Mouse (Mus musculus): Measurements from ENCODE around the gene Cnst. TPM values are rescaled to one million over a fixed set of nuclear protein-coding genes. Genes with fewer than 3 reads are reported as not detected.

Cnst gene
- polyA plus RNA-seq, 2 experiments: 14.6 to 18.2 TPM

DNA sequence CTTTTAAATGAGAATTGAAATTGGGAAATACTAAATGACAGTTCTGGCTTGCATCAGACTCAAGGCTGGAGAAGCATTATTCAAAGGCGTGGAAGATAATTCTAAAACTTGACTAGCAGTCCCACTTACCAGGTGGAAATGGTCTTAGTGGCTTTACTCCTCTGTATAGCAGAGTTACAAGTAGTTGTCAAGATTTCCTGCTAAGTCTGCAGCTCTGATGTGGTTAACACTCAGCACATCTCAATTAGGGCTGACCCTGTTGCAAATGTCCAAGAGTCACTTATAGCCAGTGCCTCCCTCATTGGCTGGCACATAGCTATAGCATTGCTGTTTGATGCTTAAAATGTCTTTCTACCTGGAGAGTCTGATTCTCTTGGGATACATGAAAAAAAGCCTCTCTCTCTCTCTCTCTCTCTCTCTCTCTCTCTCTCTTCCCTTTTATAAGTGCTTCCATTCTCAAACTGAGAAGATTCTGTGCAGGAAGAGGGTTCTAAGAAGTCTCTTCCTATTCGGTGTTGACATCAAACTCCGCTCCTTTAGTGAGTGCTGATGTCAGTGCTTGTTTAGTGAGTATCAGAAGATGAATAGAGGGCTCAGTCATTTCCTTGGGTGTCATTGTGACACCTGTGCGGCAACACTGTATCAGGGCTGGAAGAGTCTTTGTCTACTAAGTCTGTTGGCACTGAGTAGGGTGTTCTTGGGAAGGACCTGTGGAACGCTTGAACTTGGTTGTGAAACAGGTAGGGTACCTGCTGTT lies 3.0 kb downstream of the Cnst start:
- H3K27me3 ChIP-seq (ENCODE audit: control insufficient read depth, insufficient read depth, low read length): no peaks in the 10 kb centered on the region
- H3K36me3 ChIP-seq (ENCODE audit: control insufficient read depth, insufficient read depth, low read length): no peaks in the 10 kb centered on the region
- no peaks in the 10 kb centered on the region for H3K9me3 ChIP-seq (ENCODE audit: control insufficient read depth, low read length)
- TF ChIP-seq POLR2A (IDR thresholded peaks at IDR 0.05; ENCODE audit: borderline replicate concordance, extremely low read depth, insufficient read depth, insufficient read length): no peak
- H3K9ac ChIP-seq (ENCODE audit: low read depth, low read length, severe bottlenecking): no peak overlapping the region
- 93% methylated on average over 5 of the region's 5 CpGs for WGBS
- no peak overlapping the region for H3K4me2 ChIP-seq (replicated peaks; ENCODE audit: low read depth, low read length, severe bottlenecking)
- H3K4me1 ChIP-seq (ENCODE audit: control insufficient read depth, insufficient read depth, low read length): peaks cover 11% of the 10 kb centered on the region
- DNase-seq (ENCODE audit: low spot score) (no peak), ATAC-seq (ENCODE audit: low FRiP score, low read depth) (no peak)
- H3K4me3 ChIP-seq (replicated peaks; ENCODE audit: low read length): no peak overlapping the region
- H3K27ac ChIP-seq (replicated peaks; ENCODE audit: low read depth, low read length): no peak overlapping the region

DNA sequence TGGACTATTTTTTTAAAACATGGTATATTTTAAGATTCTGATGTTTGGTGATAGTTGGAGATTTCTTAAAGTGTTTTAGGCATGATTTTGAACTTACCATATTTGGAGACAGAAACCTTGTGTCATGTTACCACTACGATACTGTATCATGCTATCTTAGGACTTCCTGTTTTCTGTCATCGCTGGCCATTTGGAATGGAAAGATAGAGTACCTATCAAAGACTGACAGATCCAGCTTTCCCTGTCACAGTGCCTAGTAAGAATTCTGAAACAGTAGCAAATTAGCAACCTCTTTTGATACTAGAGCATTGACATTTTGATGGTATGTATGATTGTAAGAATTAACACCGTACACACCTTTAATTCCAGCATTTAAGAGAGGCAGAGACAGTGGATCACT lies 5.2 kb downstream of the Cnst start:
- H3K27me3 ChIP-seq (ENCODE audit: control insufficient read depth, insufficient read depth, low read length): no peaks in the 10 kb centered on the region
- no peak overlapping the region for H3K4me3 ChIP-seq (replicated peaks; ENCODE audit: low read length)
- 92% methylated on average over 3 of the region's 3 CpGs for WGBS
- no peak overlapping the region for H3K27ac ChIP-seq (replicated peaks; ENCODE audit: low read depth, low read length)
- ATAC-seq (ENCODE audit: low FRiP score, low read depth) (no peak), DNase-seq (ENCODE audit: low spot score) (no peak)
- no peak for TF ChIP-seq POLR2A (IDR thresholded peaks at IDR 0.05; ENCODE audit: borderline replicate concordance, extremely low read depth, insufficient read depth, insufficient read length)
- H3K9ac ChIP-seq (ENCODE audit: low read depth, low read length, severe bottlenecking): no peak overlapping the region
- no peak overlapping the region for H3K4me2 ChIP-seq (replicated peaks; ENCODE audit: low read depth, low read length, severe bottlenecking)
- peaks cover 8% of the 10 kb centered on the region; the same call in 1 of the 2 replicates for H3K4me1 ChIP-seq (ENCODE audit: control insufficient read depth, insufficient read depth, low read length)
- H3K9me3 ChIP-seq (ENCODE audit: control insufficient read depth, low read length): no peaks in the 10 kb centered on the region
- no peaks in the 10 kb centered on the region for H3K36me3 ChIP-seq (ENCODE audit: control insufficient read depth, insufficient read depth, low read length)

DNA sequence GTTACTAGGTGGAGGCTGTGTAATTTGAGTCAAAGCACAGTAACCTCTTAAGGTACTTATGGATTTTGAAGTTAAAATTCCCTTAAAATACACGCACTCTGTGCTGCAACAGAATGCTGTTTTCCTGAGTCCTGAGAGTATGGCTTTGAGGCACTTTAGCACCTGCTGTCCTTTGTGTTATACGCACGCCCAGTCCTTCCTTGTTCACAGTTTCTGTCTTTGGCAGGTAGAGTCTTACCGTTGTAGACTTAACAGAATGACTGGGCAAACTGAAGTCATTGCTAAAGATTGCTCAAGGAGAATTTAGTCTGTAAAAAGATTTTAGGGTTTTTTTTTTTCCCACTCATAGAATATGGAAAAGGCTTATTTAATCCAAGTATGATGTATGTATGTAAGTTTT lies 5.8 kb downstream of the Cnst start:
- ATAC-seq (ENCODE audit: low FRiP score, low read depth) (no peak), DNase-seq (ENCODE audit: low spot score) (no peak)
- WGBS: 82% methylated on average over 4 of the region's 4 CpGs
- no peaks in the 10 kb centered on the region for H3K36me3 ChIP-seq (ENCODE audit: control insufficient read depth, insufficient read depth, low read length)
- H3K27ac ChIP-seq (replicated peaks; ENCODE audit: low read depth, low read length): no peak overlapping the region
- H3K9ac ChIP-seq (ENCODE audit: low read depth, low read length, severe bottlenecking): no peak overlapping the region
- H3K27me3 ChIP-seq (ENCODE audit: control insufficient read depth, insufficient read depth, low read length): no peaks in the 10 kb centered on the region
- peaks cover 8% of the 10 kb centered on the region; the same call in 1 of the 2 replicates for H3K4me1 ChIP-seq (ENCODE audit: control insufficient read depth, insufficient read depth, low read length)
- no peak overlapping the region for H3K4me3 ChIP-seq (replicated peaks; ENCODE audit: low read length)
- no peaks in the 10 kb centered on the region for H3K9me3 ChIP-seq (ENCODE audit: control insufficient read depth, low read length)
- no peak overlapping the region for H3K4me2 ChIP-seq (replicated peaks; ENCODE audit: low read depth, low read length, severe bottlenecking)
- no peak for TF ChIP-seq POLR2A (IDR thresholded peaks at IDR 0.05; ENCODE audit: borderline replicate concordance, extremely low read depth, insufficient read depth, insufficient read length)

DNA sequence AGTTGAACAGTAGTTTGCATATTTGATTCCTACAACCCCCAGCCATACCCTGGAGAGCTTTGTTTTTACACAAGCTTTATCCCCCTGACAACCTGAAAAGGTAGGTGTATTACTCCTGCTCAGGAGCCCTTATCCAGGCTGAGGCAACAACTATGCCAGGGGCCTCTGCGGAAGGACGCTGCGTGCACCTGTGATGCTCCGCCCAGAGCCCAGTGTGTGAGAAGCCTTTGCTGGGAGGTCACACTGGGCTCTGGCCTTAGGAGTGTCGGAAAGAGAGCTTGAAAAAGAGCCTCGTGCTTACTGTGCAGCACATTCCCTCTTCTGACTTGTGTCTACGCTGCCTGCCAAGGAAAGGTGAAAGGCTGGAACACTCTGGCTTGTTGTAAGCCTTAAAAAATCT lies 6.6 kb downstream of the Cnst start:
- WGBS: 57% methylated on average over 7 of the region's 7 CpGs
- H3K9me3 ChIP-seq (ENCODE audit: control insufficient read depth, low read length): no peaks in the 10 kb centered on the region
- no peak overlapping the region for H3K4me2 ChIP-seq (replicated peaks; ENCODE audit: low read depth, low read length, severe bottlenecking)
- no peaks in the 10 kb centered on the region for H3K36me3 ChIP-seq (ENCODE audit: control insufficient read depth, insufficient read depth, low read length)
- TF ChIP-seq POLR2A (IDR thresholded peaks at IDR 0.05; ENCODE audit: borderline replicate concordance, extremely low read depth, insufficient read depth, insufficient read length): no peak
- H3K9ac ChIP-seq (ENCODE audit: low read depth, low read length, severe bottlenecking): no peak overlapping the region
- ATAC-seq (ENCODE audit: low FRiP score, low read depth) (no peak), DNase-seq (ENCODE audit: low spot score) (no peak)
- H3K27ac ChIP-seq (replicated peaks; ENCODE audit: low read depth, low read length): no peak overlapping the region
- peaks cover 1% of the 10 kb centered on the region; the same call in 1 of the 2 replicates for H3K4me1 ChIP-seq (ENCODE audit: control insufficient read depth, insufficient read depth, low read length)
- no peak overlapping the region for H3K4me3 ChIP-seq (replicated peaks; ENCODE audit: low read length)
- no peaks in the 10 kb centered on the region for H3K27me3 ChIP-seq (ENCODE audit: control insufficient read depth, insufficient read depth, low read length)

DNA sequence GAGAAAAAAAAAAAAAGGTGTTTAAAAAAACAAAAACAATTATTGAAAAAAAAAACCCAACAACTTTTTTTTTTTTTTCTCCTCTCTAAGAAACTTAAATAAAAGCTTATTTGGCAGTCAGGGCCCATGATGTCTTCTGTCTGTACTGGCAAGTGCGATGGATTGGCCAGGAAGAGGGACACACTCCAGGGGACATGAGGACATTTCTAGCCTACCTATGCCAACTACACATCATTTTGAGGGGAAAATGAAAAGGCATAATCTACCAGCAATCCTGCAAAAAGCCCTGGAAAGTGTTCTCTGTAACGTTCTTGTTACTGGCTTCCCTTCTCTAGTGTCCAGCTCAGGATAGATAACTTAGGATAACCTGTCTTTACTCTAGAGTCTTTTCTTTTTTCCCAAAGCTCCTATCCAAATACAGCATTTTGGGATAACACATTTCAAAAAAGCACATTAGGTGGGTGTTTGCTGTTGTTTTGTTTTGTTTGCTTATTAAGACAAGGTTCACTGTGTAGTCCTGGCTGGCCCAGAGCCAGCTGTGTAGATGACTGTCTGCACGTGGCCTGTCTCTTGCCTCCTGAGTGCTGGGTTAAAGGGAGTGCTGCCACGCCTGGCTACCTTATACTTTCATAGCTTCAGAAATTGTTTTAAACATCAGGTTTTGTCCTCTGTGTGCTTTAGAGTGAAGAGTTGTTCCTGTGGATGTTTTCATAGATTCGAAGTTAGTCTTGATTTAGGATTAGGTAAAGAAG lies 7.2 kb downstream of the Cnst start:
- Histone ChIP-seq H3K4me1 (ENCODE audit: control insufficient read depth, insufficient read depth, low read length) (no peaks in the 10 kb centered on the region), H3K4me2 (replicated peaks; ENCODE audit: low read depth, low read length, severe bottlenecking) (no peak overlapping the region), H3K27me3 (ENCODE audit: control insufficient read depth, insufficient read depth, low read length) (no peaks in the 10 kb centered on the region), H3K9me3 (ENCODE audit: control insufficient read depth, low read length) (no peaks in the 10 kb centered on the region), H3K9ac (ENCODE audit: low read depth, low read length, severe bottlenecking) (no peak overlapping the region), H3K36me3 (ENCODE audit: control insufficient read depth, insufficient read depth, low read length) (no peaks in the 10 kb centered on the region), H3K4me3 (replicated peaks; ENCODE audit: low read length) (no peak overlapping the region), H3K27ac (replicated peaks; ENCODE audit: low read depth, low read length) (no peak overlapping the region)
- no peak for TF ChIP-seq POLR2A (IDR thresholded peaks at IDR 0.05; ENCODE audit: borderline replicate concordance, extremely low read depth, insufficient read depth, insufficient read length)
- DNase-seq (ENCODE audit: low spot score): no peak
- ATAC-seq (ENCODE audit: low FRiP score, low read depth): no peak
- 69% methylated on average over 5 of the region's 5 CpGs for WGBS

Measured in limb, embryonic 14.5 days (tissue).